ENCODE assay signal across 1 mouse cellular context in genomic region chr11:78430195-78430878, GRCm38 (mm10).
A peak's percentile ranks its signal among the peaks of the same experiment; 100 is the strongest.
TF ChIP-seq lines count a peak whose summit lies in the region.

No protein-coding gene starts in this region.

TF ChIP-seq in MEL, 35 proteins besides CTCF, POLR2A, EP300 and RAD21 (continued from another document):
- TF ChIP-seq RCOR1 (IDR thresholded peaks at IDR 0.05; ENCODE audit: low read depth, low read length): no peak
- TF ChIP-seq NELFE (IDR thresholded peaks at IDR 0.05; ENCODE audit: low read depth, low read length): no peak
- TF ChIP-seq TAL1 (IDR thresholded peaks at IDR 0.05; ENCODE audit: low read length): no peak
- TF ChIP-seq UBTF (IDR thresholded peaks at IDR 0.05; ENCODE audit: borderline replicate concordance, insufficient read depth, low read depth, low read length): no peak
- 0 out of 2 replicates have a peak, but pooled peaks have one; percentile 13 for TF ChIP-seq ETS1 (IDR thresholded peaks at IDR 0.05; ENCODE audit: low read depth, low read length)
- no peak for TF ChIP-seq MYB (IDR thresholded peaks at IDR 0.05; ENCODE audit: low read depth, low read length)
- TF ChIP-seq ZMIZ1 (IDR thresholded peaks at IDR 0.05; ENCODE audit: low read depth, low read length): no peak
- no peak for TF ChIP-seq GABPA (IDR thresholded peaks at IDR 0.05; ENCODE audit: low read depth, low read length)
- no peak for TF ChIP-seq POLR2AphosphoS2 (IDR thresholded peaks at IDR 0.05; ENCODE audit: low read length)
- peak; percentile 12; the same call in 1 of the 2 replicates for TF ChIP-seq HCFC1 (IDR thresholded peaks at IDR 0.05; ENCODE audit: low read depth, low read length)
- TF ChIP-seq USF1 (IDR thresholded peaks at IDR 0.05; ENCODE audit: low read depth, low read length): peak; percentile 89
- peak; percentile 19; the same call in 1 of the 2 replicates for TF ChIP-seq MAZ (IDR thresholded peaks at IDR 0.05; ENCODE audit: low read depth, low read length)
- TF ChIP-seq BHLHE40 (IDR thresholded peaks at IDR 0.05; ENCODE audit: borderline replicate concordance, low read depth, low read length): peak; percentile 54; the same call in 1 of the 2 replicates
- TF ChIP-seq TBP (IDR thresholded peaks at IDR 0.05; ENCODE audit: low read depth, low read length): peak; percentile 100
- no peak for TF ChIP-seq CHD2 (IDR thresholded peaks at IDR 0.05; ENCODE audit: low read length)
- peak; percentile 66 for TF ChIP-seq MXI1 (IDR thresholded peaks at IDR 0.05; ENCODE audit: low read depth, low read length)
- peak; percentile 67; the same call in 1 of the 2 replicates for TF ChIP-seq KAT2A (conservative IDR thresholded peaks at IDR 0.05; ENCODE audit: low read depth, low read length)
- TF ChIP-seq POLR2AphosphoS5 (IDR thresholded peaks at IDR 0.05; ENCODE audit: borderline replicate concordance, low read depth, low read length): no peak
- TF ChIP-seq JUND (IDR thresholded peaks at IDR 0.05; ENCODE audit: low read depth, low read length): no peak
- TF ChIP-seq GATA1 (IDR thresholded peaks at IDR 0.05; ENCODE audit: low read depth, low read length): peak; percentile 78
- peak; percentile 78; the same call in 1 of the 2 replicates for TF ChIP-seq ELF1 (IDR thresholded peaks at IDR 0.05; ENCODE audit: low read depth, low read length)
- peak; percentile 32; the same call in 1 of the 2 replicates for TF ChIP-seq NRF1 (IDR thresholded peaks at IDR 0.05; ENCODE audit: insufficient read depth, low read depth, low read length, poor library complexity, severe bottlenecking)
